Mouse (Mus musculus): ENCODE data around the gene Lrrc30. TPM values are rescaled to one million over a fixed set of nuclear protein-coding genes. Genes with fewer than 3 reads are reported as not detected.

The Lrrc30 gene
- polyA plus RNA-seq, 1 experiment from 2014 or later = not detected

GRCm38 (mm10) chr17:67584533-67584932 is 48.0 kb downstream of the Lrrc30 start:
- no peak for DNase-seq (ENCODE audit: low spot score)

- DNase-seq (ENCODE audit: low spot score) = no peak
Measured at GRCm38 (mm10) chr17:67583422-67583821, 49.1 kb downstream of the Lrrc30 start.

GRCm38 (mm10) chr17:67582681-67583356 is 49.7 kb downstream of the Lrrc30 start:
- DNase-seq (ENCODE audit: low spot score) = no peak

GRCm38 (mm10) chr17:67581839-67582238 is 50.7 kb downstream of the Lrrc30 start:
- no peak for DNase-seq (ENCODE audit: low spot score)

Other genes starting within 250 kb of the Lrrc30 start
- gene Lama1, start 64.5 kb upstream of the Lrrc30 start, polyA plus RNA-seq (2015; fragmentation: Nextera tagmentation; extraction: Ambion mirVana) = 0.05 and 0.24 TPM in 2 replicates